Mouse (Mus musculus) thymus, adult 2 months (tissue): ENCODE measurements at regions not wholly inside any gene's neighbourhood (a gene's known extent, or its start where the extent isn't known, plus 50 kb on each side); places are given as distances from the start of the nearest gene placed in this dataset.

ENCODE experiments used
- DNase-seq: peaks from one replicate; pipeline ENCODE4 v3.0.0; 2021
- H3K27ac ChIP-seq: fragments of 200-500 bp; 2 replicates; pipeline ENCODE4 v1.5.1; 2012; ENCODE audit warnings: low read length, control low read depth; ENCODE audit not compliant: control insufficient read depth, insufficient read depth
- H3K27me3 ChIP-seq: fragments of 200-500 bp; 2 replicates; pipeline ENCODE4 v1.6.1; 2012; ENCODE audit warnings: mild to moderate bottlenecking, low read length, moderate library complexity, mixed read lengths; ENCODE audit not compliant: control insufficient read depth, insufficient read depth
- H3K36me3 ChIP-seq: fragments of 200-500 bp; 2 replicates; pipeline ENCODE4 v1.6.1; 2012; ENCODE audit warnings: mild to moderate bottlenecking, low read length, moderate library complexity; ENCODE audit not compliant: control insufficient read depth, insufficient read depth
- H3K4me1 ChIP-seq: fragments of 200-500 bp; replicated peaks from 2 replicates; pipeline ENCODE4 v1.6.1; 2012; ENCODE audit warnings: low read length; ENCODE audit not compliant: control insufficient read depth, insufficient read depth
- H3K4me3 ChIP-seq: fragments of 200-500 bp; 2 replicates; pipeline ENCODE4 v1.5.1; 2012; ENCODE audit warnings: mild to moderate bottlenecking, low read length, control low read depth, moderate library complexity; ENCODE audit not compliant: control insufficient read depth, insufficient read depth
- CTCF ChIP-seq: fragments of 200-500 bp; IDR thresholded peaks from 2 replicates; pipeline ENCODE4 v1.5.1; 2012; ENCODE audit warnings: mild to moderate bottlenecking, control low read depth, low read length, moderate library complexity, borderline replicate concordance; ENCODE audit not compliant: control insufficient read depth, poor library complexity, insufficient read depth; ENCODE audit errors: extremely low read depth
- POLR2A ChIP-seq: fragments of 200-500 bp; IDR thresholded peaks from 2 replicates; pipeline ENCODE4 v1.6.1; 2012; ENCODE audit warnings: mild to moderate bottlenecking, low read length, control low read depth, moderate library complexity; ENCODE audit not compliant: control insufficient read depth, poor library complexity, insufficient read depth; ENCODE audit errors: extremely low read depth
- WGBS: fragments of 180-500 bp; shearing (Covaris S2); methylation state at CpG from one replicate; pipeline ENCODE4 v1.1.7; 2018; 5-methylcytosine and 5-hydroxymethylcytosine counted together

DNA sequence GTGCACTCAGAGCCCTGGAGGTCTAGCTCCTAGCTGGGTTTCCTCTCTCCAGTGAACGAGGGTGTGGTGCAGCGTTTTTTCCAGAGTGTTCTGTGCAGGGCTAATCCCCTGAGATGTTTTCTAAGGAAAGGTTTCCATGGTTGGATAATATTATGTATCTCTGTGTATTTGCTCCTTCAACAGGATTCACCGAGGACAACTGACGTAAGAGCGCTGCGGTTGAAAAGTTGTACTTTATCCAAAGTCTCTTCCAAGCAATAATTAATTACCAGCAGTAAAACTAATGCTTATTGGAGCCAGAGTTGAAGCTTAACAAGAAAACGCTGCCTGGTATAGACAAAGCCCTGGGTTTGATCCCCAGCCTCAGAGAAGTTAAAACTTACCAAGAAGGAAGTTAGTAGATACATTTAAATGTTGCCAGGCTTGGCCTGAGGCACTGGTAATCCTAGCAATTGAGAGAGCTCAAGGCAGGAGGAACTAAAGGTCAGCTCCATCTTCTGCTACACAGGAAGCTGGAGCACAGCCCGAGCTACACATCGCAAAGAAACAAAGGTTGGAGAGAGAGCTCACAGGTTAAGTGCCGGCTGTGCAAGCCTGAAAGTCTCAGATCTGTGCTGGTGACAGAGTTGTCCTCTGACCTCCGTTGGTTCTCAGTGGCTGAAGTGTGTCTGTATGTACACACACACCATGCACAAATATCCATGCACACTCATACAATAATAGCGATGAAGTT is 51.2 kb upstream of the Rap1b start:
- Histone ChIP-seq H3K27ac (0 out of 2 replicates have a peak overlapping the region, but pooled peaks have one; percentile 36), H3K27me3 (no peaks in the 10 kb centered on the region), H3K36me3 (no peaks in the 10 kb centered on the region), H3K4me3 (no peak overlapping the region), H3K4me1 (peaks cover 35% of the 10 kb centered on the region)
- TF ChIP-seq POLR2A: no peak
- no peak for TF ChIP-seq CTCF
- WGBS: 82% methylated on average over 12 of the region's 12 CpGs
- no peak for DNase-seq

DNA sequence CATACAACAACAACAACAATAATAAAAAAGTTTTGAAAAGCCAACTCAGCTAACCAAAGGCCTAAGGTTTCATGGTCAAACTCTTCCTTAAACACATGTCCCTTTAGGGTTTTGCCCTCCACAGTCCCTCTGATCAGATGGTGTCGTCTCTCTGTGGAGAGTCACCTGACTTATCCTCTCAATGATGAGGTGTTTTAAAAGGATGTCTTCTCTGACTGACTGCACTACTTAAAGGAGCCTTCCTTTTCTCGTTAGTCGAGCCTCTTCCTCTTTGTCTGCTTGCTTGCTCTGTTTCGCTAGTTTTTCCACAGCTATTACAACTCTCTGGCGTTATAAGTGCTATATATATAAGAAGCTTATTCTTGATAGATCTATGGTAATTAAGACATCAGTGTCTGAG is 51.9 kb upstream of the Rap1b start:
- peaks cover 35% of the 10 kb centered on the region for H3K4me1 ChIP-seq
- no peak for DNase-seq
- TF ChIP-seq CTCF (no peak), POLR2A (no peak)
- H3K27ac ChIP-seq: no peak overlapping the region
- 45% methylated on average over 5 of the region's 5 CpGs for WGBS
- no peaks in the 10 kb centered on the region for H3K36me3 ChIP-seq
- no peaks in the 10 kb centered on the region for H3K27me3 ChIP-seq
- no peak overlapping the region for H3K4me3 ChIP-seq

DNA sequence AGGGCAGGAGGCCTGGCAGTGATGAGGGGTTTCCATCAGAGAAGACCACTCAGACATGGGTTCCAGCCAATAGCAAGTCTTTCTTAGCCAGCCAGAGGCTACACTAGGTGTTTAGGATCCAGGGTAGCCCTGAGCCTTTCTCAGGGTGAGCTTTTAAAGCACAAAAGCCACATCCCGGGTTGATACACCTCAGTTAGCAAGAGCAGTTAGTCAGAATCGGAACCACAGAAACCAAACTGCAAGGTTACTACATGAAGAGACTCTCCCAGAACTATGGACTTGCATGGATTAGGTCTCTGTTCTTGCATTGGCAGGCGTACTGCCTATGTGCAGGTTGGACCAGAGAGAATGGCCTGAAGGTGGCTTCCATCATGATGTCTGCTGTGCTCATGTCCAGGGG is 52.6 kb upstream of the Rap1b start:
- no peak overlapping the region for H3K4me3 ChIP-seq
- TF ChIP-seq POLR2A (no peak), CTCF (no peak)
- 77% methylated on average over 3 of the region's 3 CpGs for WGBS

DNA sequence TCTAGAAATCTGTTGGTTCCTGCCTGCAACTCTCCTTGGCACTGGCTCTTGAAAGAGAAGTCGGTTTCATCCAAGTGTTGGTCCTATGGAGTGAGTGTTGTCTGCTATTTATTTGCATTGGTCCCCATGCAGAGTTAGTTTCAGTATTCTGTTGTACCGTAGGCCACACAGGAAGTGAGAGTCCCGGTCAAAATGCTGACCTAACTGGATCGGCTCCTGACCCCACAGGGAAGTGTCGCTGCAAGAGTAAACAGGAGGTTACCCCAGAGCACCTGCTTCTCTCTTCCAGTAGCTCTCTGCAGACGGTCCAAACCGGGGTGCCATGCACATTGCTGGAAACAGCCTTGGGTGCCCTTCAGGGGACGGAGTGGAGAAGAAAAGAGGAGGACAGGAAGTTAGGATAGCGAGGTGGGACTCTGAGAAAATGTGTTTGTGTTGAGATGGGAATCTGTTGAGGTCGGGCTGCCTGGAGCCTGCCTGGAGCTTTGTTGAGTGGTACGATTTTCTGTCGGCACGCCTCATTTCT is 53.6 kb upstream of the Rap1b start:
- TF ChIP-seq POLR2A (no peak), CTCF (no peak)
- Histone ChIP-seq H3K27me3 (no peaks in the 10 kb centered on the region), H3K27ac (no peak overlapping the region), H3K4me3 (no peak overlapping the region), H3K4me1 (peaks cover 29% of the 10 kb centered on the region), H3K36me3 (no peaks in the 10 kb centered on the region)
- no peak for DNase-seq
- WGBS: 42% methylated on average over 13 of the region's 13 CpGs

More for the DNA sequence above, 52.6 kb upstream of the Rap1b start:
- H3K27me3 ChIP-seq: no peaks in the 10 kb centered on the region
- H3K27ac ChIP-seq: no peak overlapping the region
- no peak for DNase-seq
- H3K36me3 ChIP-seq: no peaks in the 10 kb centered on the region
- peaks cover 35% of the 10 kb centered on the region for H3K4me1 ChIP-seq

DNA sequence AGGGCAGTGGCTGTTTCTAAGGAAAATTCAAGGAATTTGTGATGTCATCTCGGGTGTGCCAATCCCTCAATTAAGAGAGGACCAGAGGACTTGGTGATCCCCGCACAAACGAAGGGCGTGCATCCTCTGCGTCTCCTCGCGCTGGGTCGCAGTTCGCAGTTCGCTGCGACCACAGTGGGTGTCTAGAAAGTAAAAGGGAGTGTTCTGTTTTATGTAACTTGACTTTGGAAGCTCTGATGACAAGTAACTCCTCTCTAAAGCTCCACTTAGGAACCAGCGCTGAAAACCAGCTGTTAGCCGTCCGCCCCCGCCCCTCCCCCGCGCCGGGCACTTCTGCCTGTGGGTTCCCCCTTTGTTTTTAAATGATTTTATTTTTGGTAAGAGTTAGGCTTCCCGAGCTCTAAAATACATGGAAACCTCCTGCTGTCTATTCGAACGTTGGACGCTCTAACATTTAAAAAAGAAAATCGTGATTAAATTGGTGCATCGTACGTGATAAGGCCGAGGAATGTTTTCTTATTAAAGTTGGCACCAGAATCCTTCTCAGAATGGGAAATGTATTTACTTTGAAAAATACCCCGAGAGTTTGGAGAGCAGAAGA is 59.9 kb upstream of the Rap1b start:
- Histone ChIP-seq H3K36me3 (no peaks in the 10 kb centered on the region), H3K27me3 (no peaks in the 10 kb centered on the region), H3K4me1 (peaks cover 23% of the 10 kb centered on the region), H3K4me3 (peak overlapping the region; percentile 34), H3K27ac (no peak overlapping the region; the same call in 1 of the 2 replicates)
- peak; percentile 15; the same call in 1 of the 2 replicates for TF ChIP-seq CTCF
- TF ChIP-seq POLR2A: no peak
- 14% methylated on average over 27 of the region's 27 CpGs for WGBS
- DNase-seq: no peak

DNA sequence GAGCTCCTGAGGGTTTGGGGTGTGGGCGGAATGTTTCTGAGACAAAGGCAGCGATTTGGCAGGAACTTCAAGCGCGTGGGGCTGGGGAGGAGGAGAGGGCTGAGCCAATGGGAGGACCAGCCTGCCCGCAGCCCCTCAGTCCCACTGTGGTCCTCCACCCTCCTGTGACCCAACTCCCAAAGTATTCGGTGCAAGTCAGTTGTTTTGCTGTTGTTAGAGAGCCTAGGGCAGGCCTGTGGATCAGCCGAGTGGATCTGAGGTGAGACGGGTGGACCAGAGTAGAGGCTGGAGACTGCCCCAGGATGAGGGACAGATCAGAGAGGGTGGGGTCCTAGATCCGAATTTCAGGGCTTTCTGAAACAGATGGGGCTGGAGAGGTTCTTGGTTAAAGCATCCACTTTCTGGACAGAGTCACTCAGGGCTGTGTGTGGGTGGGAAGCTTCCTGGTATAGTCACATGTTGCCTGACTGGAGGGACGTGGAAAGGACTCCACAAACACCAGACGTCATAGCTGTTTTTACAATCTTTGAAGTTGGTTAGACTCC is 60.5 kb upstream of the Rap1b start:
- H3K36me3 ChIP-seq: no peaks in the 10 kb centered on the region
- no peaks in the 10 kb centered on the region for H3K27me3 ChIP-seq
- H3K4me3 ChIP-seq: peak overlapping the region; percentile 12; the same call in 1 of the 2 replicates
- no peak for DNase-seq
- no peak for TF ChIP-seq CTCF
- peaks cover 23% of the 10 kb centered on the region for H3K4me1 ChIP-seq
- H3K27ac ChIP-seq: peak overlapping the region; percentile 25; the same call in 1 of the 2 replicates
- 34% methylated on average over 11 of the region's 11 CpGs for WGBS
